Mouse (Mus musculus) small intestine, adult 2 months (tissue): ENCODE measurements at regions not wholly inside any gene's neighbourhood (a gene's known extent, or its start where the extent isn't known, plus 50 kb on each side); places are given as distances from the start of the nearest gene placed in this dataset.

ENCODE experiments used
- CTCF ChIP-seq: fragments of 200-500 bp; IDR thresholded peaks from 2 replicates; pipeline ENCODE4 v1.5.1; 2012; ENCODE audit warnings: low read depth, mild to moderate bottlenecking, control low read depth, inconsistent platforms, low read length, moderate library complexity, mixed read lengths; ENCODE audit not compliant: insufficient replicate concordance, insufficient read length; ENCODE audit errors: extremely low read depth
- POLR2A ChIP-seq: fragments of 200-500 bp; IDR thresholded peaks from 2 replicates; pipeline ENCODE4 v1.6.1; 2012; ENCODE audit warnings: low read depth, mild to moderate bottlenecking, control low read depth, inconsistent platforms, low read length, moderate library complexity

- TF ChIP-seq POLR2A (no peak), CTCF (no peak)
These were observed 382.8 kb upstream of the Smim15 start for GRCm38 (mm10) chr13:107661414-107661813.
